Mouse (Mus musculus) monocyte, adult 5-6 weeks (primary cell): ENCODE data around the gene Dop1a. TPM values are rescaled to one million over a fixed set of nuclear protein-coding genes. Genes with fewer than 3 reads are reported as not detected.
A peak's percentile ranks its signal among the peaks of the same experiment; 100 is the strongest.
"Not testable (repeated sequence)": the region's sequence is repeated elsewhere in the genome, so short reads cannot be mapped to it uniquely, and the experiment has no call there.

Experiments used
- ATAC-seq: fragments of 153-309, 156-312 bp; replicated peaks from 2 replicates; pipeline ENCODE4 v1.8.0; 2017; ENCODE audit warnings: mild to moderate bottlenecking; ENCODE audit not compliant: low TSS enrichment, insufficient number of reproducible peaks, severe bottlenecking, poor library complexity, low FRiP score
- total RNA-seq: library from RNA; stranded (forward); fragments of 200-1000, 200-491, 200-594 nt; gene quantifications from 3 replicates; pipeline ENCODE4 v1.2.3, GENCODE M21; 2017

Dop1a gene
- total RNA-seq, 1 experiment from 2014 or later, result 33.0 TPM

GRCm38 (mm10) chr9:86570946-86571345, 104.0 kb downstream of the Dop1a start:
- no peak for ATAC-seq

- ATAC-seq, result peak; percentile 93
These were observed 104.7 kb downstream of the Dop1a start, which contains the start of the genes Pgm3 and Rwdd2a for GRCm38 (mm10) chr9:86571540-86572135. TSS of gene Pgm3 (minus strand) at chr9:86571842. TSS of gene Rwdd2a (plus strand) at chr9:86571991.

GRCm38 (mm10) chr9:86572196-86572595, 105.2 kb downstream of the Dop1a start:
- 0 out of 2 replicates have a peak, but pooled peaks have one; percentile 2 for ATAC-seq

- ATAC-seq, result peak; percentile 59
These were observed 105.8 kb downstream of the Dop1a start for GRCm38 (mm10) chr9:86572636-86573291.

GRCm38 (mm10) chr9:86573616-86574303, 106.8 kb downstream of the Dop1a start:
- ATAC-seq, result no peak

- ATAC-seq, result no peak
These were observed 108.2 kb downstream of the Dop1a start for GRCm38 (mm10) chr9:86575178-86575577.

- ATAC-seq, result peak; percentile 41; the same call in 1 of the 2 replicates
These were observed 112.7 kb downstream of the Dop1a start for GRCm38 (mm10) chr9:86579657-86580056.

GRCm38 (mm10) chr9:86583740-86584139, 116.8 kb downstream of the Dop1a start:
- peak; percentile 77 for ATAC-seq

GRCm38 (mm10) chr9:86587019-86587795, 120.3 kb downstream of the Dop1a start:
- ATAC-seq, result no peak

GRCm38 (mm10) chr9:86592676-86593668, 126.0 kb downstream of the Dop1a start:
- peak; percentile 85 for ATAC-seq

- not testable (repeated sequence) for ATAC-seq
These were observed 127.4 kb downstream of the Dop1a start for GRCm38 (mm10) chr9:86594357-86594767.

GRCm38 (mm10) chr9:86596983-86597382, 130.0 kb downstream of the Dop1a start:
- not testable (repeated sequence) for ATAC-seq

- ATAC-seq, result no peak
These were observed 132.9 kb downstream of the Dop1a start for GRCm38 (mm10) chr9:86599723-86600303.

Other genes with a start within 250 kb of the Dop1a start
- 0.49 to 0.95 TPM (median 0.64 TPM) in 3 replicates for gene Ube2cbp, start 2.2 kb upstream of the Dop1a start, total RNA-seq
- 12.2 to 14.3 TPM (median 13.7 TPM) in 3 replicates for gene Pgm3, start 104.7 kb downstream of the Dop1a start, total RNA-seq
- gene Rwdd2a, start 104.8 kb downstream of the Dop1a start, total RNA-seq, result 3.9 to 5.5 TPM (median 4.3 TPM) in 3 replicates
- gene Me1, start 228.8 kb downstream of the Dop1a start, total RNA-seq, result 0.29 to 0.32 TPM in 2 of 3 replicates, not detected in the other